Comparison of ENCODE assay signal across 8 mouse cellular contexts in the genomic region with DNA sequence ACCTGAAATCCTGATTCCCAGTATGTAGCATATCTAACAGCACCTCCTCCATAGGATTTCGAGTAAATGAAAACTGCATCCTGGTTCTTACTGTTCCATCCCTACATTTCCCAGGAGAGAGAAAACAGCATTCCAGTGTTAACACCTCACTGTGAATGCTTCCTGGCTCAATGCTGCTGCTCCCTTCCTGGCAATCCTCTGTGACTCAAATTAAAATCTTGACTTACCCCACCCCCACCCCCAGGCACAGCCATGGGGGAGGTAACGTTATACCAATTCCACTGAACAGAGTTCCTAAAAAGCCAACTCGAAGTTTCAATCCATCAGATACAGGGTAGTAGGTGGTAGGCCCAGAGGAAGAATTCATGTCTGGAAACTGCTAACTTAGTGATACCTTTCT. TPM values are rescaled to one million over a fixed set of nuclear protein-coding genes. Genes with fewer than 3 reads are reported as not detected.
DNase-seq lines count a peak whose midpoint lies in the region; ATAC-seq lines count a peak whose summit lies in the region.

No protein-coding gene starts in this region.

- no peaks in the 10 kb centered on the region for H3K27me3 ChIP-seq in lung, embryonic 16.5 days (ENCODE audit: control insufficient read depth, insufficient read depth, low read depth, low read length)
- H3K27me3 ChIP-seq in embryonic facial prominence, embryonic 11.5 days (ENCODE audit: control insufficient read depth, insufficient read depth, low read length) = no peaks in the 10 kb centered on the region
- no peaks in the 10 kb centered on the region for H3K27me3 ChIP-seq in intestine, embryonic 16.5 days (replicated peaks; ENCODE audit: control insufficient read depth, insufficient read depth, low read length)
- no peaks in the 10 kb centered on the region for H3K27me3 ChIP-seq in neural tube, embryonic 15.5 days (replicated peaks)

- WGBS in lung, embryonic 16.5 days = 28% methylated on average over 3 of the region's 3 CpGs
- WGBS in embryonic facial prominence, embryonic 11.5 days = 33% methylated on average over 3 of the region's 3 CpGs
- WGBS in intestine, embryonic 16.5 days = 33% methylated on average over 3 of the region's 3 CpGs
- 38% methylated on average over 3 of the region's 3 CpGs for whole genome bisulfite sequencing in neural tube, embryonic 15.5 days

- peaks cover 10% of the 10 kb centered on the region for H3K4me1 ChIP-seq in lung, embryonic 16.5 days (replicated peaks; ENCODE audit: control insufficient read depth, insufficient read depth, low read length)
- H3K4me1 ChIP-seq in embryonic facial prominence, embryonic 11.5 days (ENCODE audit: control insufficient read depth, insufficient read depth, low read length) = no peaks in the 10 kb centered on the region; the same call in 1 of the 2 replicates
- peaks cover 9% of the 10 kb centered on the region for H3K4me1 ChIP-seq in intestine, embryonic 16.5 days (ENCODE audit: control insufficient read depth, insufficient read depth, low read length)
- peaks cover 11% of the 10 kb centered on the region for H3K4me1 ChIP-seq in neural tube, embryonic 15.5 days

- no peak for ATAC-seq in lung, embryonic 16.5 days (ENCODE audit: low read depth)
- ATAC-seq in embryonic facial prominence, embryonic 11.5 days (replicated peaks; ENCODE audit: insufficient number of reproducible peaks, low FRiP score, low TSS enrichment, low read depth) = no peak
- no peak for ATAC-seq in intestine, embryonic 16.5 days
- peak; percentile 17; the same call in 1 of the 2 replicates for ATAC-seq in neural tube, embryonic 15.5 days (ENCODE audit: low FRiP score)
- no peak for ATAC-seq in monocyte, adult 5-6 weeks (replicated peaks; ENCODE audit: insufficient number of reproducible peaks, low FRiP score, low TSS enrichment, poor library complexity, severe bottlenecking)

- intact Hi-C loops in left cerebral cortex, postnatal 10 days (cut with DNase I) = loop anchor here (10.0 kb wide), 1 partner anchor 142 kb away; the partner anchor contains the start of genes Ankrd17 and Gm9958

- peak overlapping the region; percentile 88; the same call in 1 of the 2 replicates for H3K27ac ChIP-seq in lung, embryonic 16.5 days (ENCODE audit: low read length)
- H3K27ac ChIP-seq in embryonic facial prominence, embryonic 11.5 days (replicated peaks; ENCODE audit: low read depth, low read length) = no peak overlapping the region
- H3K27ac ChIP-seq in intestine, embryonic 16.5 days (ENCODE audit: low read length) = no peak overlapping the region
- H3K27ac ChIP-seq in neural tube, embryonic 15.5 days (replicated peaks) = peak overlapping the region; percentile 93

- no peaks in the 10 kb centered on the region for H3K9me3 ChIP-seq in lung, embryonic 16.5 days (ENCODE audit: control insufficient read depth, low read length)
- H3K9me3 ChIP-seq in embryonic facial prominence, embryonic 11.5 days (replicated peaks; ENCODE audit: control insufficient read depth, low read length) = no peaks in the 10 kb centered on the region
- no peaks in the 10 kb centered on the region for H3K9me3 ChIP-seq in intestine, embryonic 16.5 days (ENCODE audit: control insufficient read depth, low read length)
- H3K9me3 ChIP-seq in neural tube, embryonic 15.5 days (replicated peaks) = no peaks in the 10 kb centered on the region

- H3K36me3 ChIP-seq in lung, embryonic 16.5 days (ENCODE audit: control insufficient read depth, insufficient read depth, low read length) = peaks cover 19% of the 10 kb centered on the region
- H3K36me3 ChIP-seq in embryonic facial prominence, embryonic 11.5 days (replicated peaks; ENCODE audit: control insufficient read depth, insufficient read depth, low read depth, low read length) = no peaks in the 10 kb centered on the region; the same call in 1 of the 2 replicates
- peaks cover 3% of the 10 kb centered on the region; the same call in 1 of the 2 replicates for H3K36me3 ChIP-seq in intestine, embryonic 16.5 days (ENCODE audit: control insufficient read depth, insufficient read depth, low read length)
- H3K36me3 ChIP-seq in neural tube, embryonic 15.5 days = peaks cover 31% of the 10 kb centered on the region

- no peak for DNase-seq in lung, postnatal 10 days
- peak; percentile 6 for DNase-seq in embryonic facial prominence, embryonic 11.5 days (ENCODE audit: low spot score)
- no peak for DNase-seq in T-cell, adult 2 months (ENCODE audit: low spot score)
- no peak for DNase-seq in left cerebral cortex, postnatal 10 days (ENCODE audit: extremely low spot score in 1 of 2, low spot score in 2 of 2)

- peak overlapping the region; percentile 80 for H3K4me2 ChIP-seq in lung, embryonic 16.5 days (ENCODE audit: low read depth, low read length)
- H3K4me2 ChIP-seq in embryonic facial prominence, embryonic 11.5 days (ENCODE audit: low read depth, low read length) = peak overlapping the region; percentile 63
- H3K4me2 ChIP-seq in intestine, embryonic 16.5 days (ENCODE audit: low read depth, low read length) = peak overlapping the region; percentile 74
- H3K4me2 ChIP-seq in neural tube, embryonic 15.5 days = peak overlapping the region; percentile 62

- H3K9ac ChIP-seq in lung, embryonic 16.5 days (ENCODE audit: low read length) = peak overlapping the region; percentile 90
- peak overlapping the region; percentile 85; the same call in 1 of the 2 replicates for H3K9ac ChIP-seq in embryonic facial prominence, embryonic 11.5 days (replicated peaks; ENCODE audit: low read length)
- H3K9ac ChIP-seq in intestine, embryonic 16.5 days (ENCODE audit: low read depth, low read length) = peak overlapping the region; percentile 87
- H3K9ac ChIP-seq in neural tube, embryonic 15.5 days (replicated peaks) = peak overlapping the region; percentile 92

- H3K4me3 ChIP-seq in lung, embryonic 16.5 days (ENCODE audit: low read length) = peak overlapping the region; percentile 92
- peak overlapping the region; percentile 81 for H3K4me3 ChIP-seq in embryonic facial prominence, embryonic 11.5 days (ENCODE audit: low read depth, low read length)
- peak overlapping the region; percentile 93 for H3K4me3 ChIP-seq in intestine, embryonic 16.5 days (ENCODE audit: low read length)
- H3K4me3 ChIP-seq in neural tube, embryonic 15.5 days (replicated peaks) = peak overlapping the region; percentile 95

RNA-seq across cellular contexts. Expression of gene Cox18, which starts 0.9 kb away (rescaled TPM):
- polyA plus RNA-seq in lung, embryonic 16.5 days (2015; fragmentation: Nextera tagmentation; extraction: Ambion mirVana) = 27.9 and 29.1 TPM in 2 replicates
- 29.0 and 31.4 TPM in 2 replicates for polyA plus RNA-seq in embryonic facial prominence, embryonic 11.5 days (2014; fragmentation: Nextera tagmentation; extraction: Ambion mirVana)
- polyA plus RNA-seq in intestine, embryonic 16.5 days (2015; fragmentation: Nextera tagmentation; extraction: Ambion mirVana) = 26.7 and 26.8 TPM in 2 replicates
- 41.7 and 43.0 TPM in 2 replicates for polyA plus RNA-seq in neural tube, embryonic 15.5 days (2015; fragmentation: Nextera tagmentation; extraction: Ambion mirVana)
- total RNA-seq in monocyte, adult 5-6 weeks (2017) = 5.8 to 8.4 TPM (median 7.0 TPM) in 3 replicates
- total RNA-seq in left cerebral cortex, postnatal 10 days (2021) = 10 to 100 TPM; 26.5 to 31.3 TPM

Comparison
In these comparisons a context has a peak if more than half of its experiments do, and no peak if none do; other contexts are left out.
1. H3K27ac ChIP-seq: peak in lung, embryonic 16.5 days (single experiment) and neural tube, embryonic 15.5 days (single experiment); none in embryonic facial prominence, embryonic 11.5 days (single experiment) and intestine, embryonic 16.5 days (single experiment).
2. Peak in every context shown above with its lines, with median percentiles within 50 percentile points of each other: H3K4me2 ChIP-seq, H3K4me3 ChIP-seq and H3K9ac ChIP-seq.